Mouse (Mus musculus) activated CD4-positive, CD25-positive, alpha-beta regulatory T cell, adult 4 months (primary cell): ENCODE measurements around the gene Myh6. TPM values are rescaled to one million over a fixed set of nuclear protein-coding genes. Genes with fewer than 3 reads are reported as not detected.
"Not testable (repeated sequence)": the region's sequence is repeated elsewhere in the genome, so short reads cannot be mapped to it uniquely, and the experiment has no call there.

Experiments
- ATAC-seq: one replicate; pipeline ENCODE4 v1.8.0; 2017
- polyA plus RNA-seq, 2 experiments: library from polyadenylated mRNA; unstranded; fragments of 100-300 nt; shearing (Covaris generic); gene quantifications; one replicate each; pipeline ENCODE4 v1.2.1; 2017

Gene Myh6
- polyA plus RNA-seq, 2 experiments from 2014 or later: not detected

DNA sequence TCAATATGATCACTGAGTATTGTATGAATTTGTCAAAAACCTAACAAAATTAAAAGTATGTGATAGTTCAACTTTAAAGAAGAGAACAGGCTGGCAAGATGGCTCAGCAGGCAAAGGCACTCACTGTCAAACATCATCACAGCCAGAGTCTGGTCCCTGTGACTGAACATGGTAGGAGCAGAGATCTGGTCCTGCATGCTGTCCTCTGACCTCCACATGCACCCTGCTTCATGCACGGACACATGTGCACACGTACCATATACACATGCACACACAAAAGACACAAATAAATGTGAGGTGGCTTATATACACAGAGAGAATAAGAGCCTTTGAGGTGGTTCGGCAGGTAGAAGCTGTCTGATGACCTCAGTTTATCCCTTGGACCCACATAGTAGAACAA is 11.2 kb downstream of the Myh6 start:
- no peak for ATAC-seq

DNA sequence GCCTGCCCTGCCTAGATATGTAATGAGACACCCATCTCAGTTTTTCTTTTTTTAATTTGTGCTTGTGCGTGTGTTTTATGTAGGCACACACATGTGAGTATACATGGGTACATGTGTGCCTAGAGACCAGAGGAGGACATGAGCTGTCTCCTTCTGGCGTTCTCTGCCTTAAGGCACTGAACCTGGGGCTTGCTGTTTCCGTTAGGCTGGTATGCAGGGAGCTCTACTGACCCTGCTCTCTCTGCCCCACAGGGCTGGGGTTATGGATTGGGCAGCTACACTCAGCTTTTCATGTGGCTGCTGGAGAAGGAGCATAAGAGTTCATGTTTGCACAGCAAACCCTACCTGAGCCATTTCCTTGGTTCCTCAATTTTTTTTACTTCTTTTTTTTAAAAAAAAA is 12.3 kb downstream of the Myh6 start:
- ATAC-seq: no peak

DNA sequence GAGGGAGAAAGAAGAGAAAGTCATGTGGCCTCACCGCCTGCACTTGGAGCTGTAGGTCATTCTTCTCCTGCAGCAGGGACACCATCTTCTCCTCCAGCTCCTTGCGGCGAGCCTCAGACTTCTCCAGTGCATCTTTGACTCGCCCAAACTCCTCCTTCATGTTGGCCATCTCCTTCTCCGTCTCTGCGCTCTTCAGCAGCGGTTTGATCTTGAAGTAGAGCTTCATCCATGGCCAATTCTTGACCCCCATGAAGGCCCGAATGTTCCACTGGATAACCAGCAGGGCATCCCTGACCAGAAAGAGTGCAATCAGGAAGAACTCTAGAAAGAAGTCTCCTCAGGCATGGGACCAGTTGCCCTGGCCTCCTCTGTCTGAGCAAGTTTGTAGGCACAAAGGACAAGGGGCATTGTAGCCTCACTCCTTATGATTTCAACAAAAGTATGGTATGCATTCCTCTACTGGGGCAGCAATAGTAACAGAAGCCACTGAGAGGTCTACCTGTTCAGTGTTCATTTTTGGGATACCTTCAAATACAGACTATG is 13.0 kb downstream of the Myh6 start:
- ATAC-seq: no peak

DNA sequence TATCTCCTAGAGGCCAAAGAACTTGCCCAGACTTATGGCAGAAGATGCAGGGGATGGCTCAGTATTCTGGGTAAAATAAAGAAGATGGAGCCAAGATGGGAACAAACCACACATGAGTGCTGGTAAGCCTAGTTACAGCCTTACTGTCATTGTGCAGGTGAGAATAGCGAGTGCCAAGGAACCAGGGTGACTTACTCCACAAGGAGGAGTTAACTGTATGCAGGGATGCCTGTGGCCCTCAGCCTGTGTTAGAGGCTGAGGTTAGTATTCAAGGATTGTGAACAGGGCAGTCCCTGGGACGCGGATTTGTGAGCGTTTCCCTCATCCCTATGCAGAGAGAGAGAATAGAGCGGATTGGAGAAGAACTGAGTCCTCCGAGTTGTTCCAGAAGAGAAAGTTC is 15.1 kb downstream of the Myh6 start:
- no peak for ATAC-seq

DNA sequence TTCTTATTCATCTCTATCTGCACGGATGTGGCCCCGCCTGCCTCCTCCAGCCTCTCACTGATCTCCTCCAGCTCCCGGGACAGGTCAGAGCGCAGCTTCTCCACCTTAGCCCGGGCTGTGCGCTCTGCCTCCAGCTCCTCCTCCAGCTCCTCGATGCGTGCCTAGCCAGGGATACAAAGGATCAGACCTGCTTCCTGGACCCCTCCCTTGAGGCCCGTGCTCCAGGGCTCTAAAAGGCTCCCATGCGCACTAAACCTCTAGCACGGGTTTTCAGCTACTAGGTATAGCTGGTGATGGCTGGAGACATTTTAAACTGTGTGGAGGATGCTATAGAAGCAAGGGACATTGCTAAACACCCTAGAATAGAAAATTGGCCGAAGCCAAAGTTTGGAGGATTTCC is 16.2 kb downstream of the Myh6 start:
- ATAC-seq: no peak

DNA sequence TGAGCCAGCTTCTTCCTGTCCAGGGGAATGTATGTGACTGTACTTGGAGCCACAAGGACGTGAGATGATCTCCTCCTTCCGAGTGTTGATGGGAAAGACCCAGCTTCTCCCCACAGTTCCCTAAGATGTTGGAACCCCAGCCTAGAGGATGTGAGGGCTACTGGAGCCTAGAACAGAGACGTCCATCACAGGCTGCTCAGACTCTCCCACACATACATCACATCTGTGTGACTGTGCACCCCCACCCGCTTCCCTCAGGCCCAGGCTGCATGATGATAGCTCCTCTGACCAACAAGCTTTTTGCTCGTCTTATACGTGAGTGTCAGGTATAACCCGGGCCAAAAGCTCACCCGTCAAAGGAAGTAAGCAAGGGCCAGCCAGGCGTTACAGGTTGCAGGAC is 17.9 kb downstream of the Myh6 start:
- no peak for ATAC-seq

DNA sequence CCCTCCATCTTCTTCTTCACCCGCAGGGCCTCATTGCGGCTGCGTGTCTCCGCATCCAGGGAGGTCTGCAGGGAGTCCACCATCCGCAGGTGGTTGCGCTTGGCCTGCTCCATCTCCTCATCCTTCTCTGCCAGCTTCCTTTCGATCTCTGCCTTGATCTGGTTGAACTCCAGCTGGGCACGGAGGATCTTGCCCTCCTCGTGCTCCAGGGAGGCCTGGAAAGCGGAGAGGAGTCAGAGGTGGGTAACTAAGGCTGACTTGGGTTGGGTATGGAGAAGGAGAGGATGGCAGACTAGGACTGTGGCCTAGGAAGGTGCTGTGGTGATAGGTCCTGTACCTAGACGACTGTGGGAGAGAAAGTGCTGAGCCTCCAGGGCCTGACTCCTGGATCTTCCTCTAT is 19.7 kb downstream of the Myh6 start:
- ATAC-seq: not testable (repeated sequence)

DNA sequence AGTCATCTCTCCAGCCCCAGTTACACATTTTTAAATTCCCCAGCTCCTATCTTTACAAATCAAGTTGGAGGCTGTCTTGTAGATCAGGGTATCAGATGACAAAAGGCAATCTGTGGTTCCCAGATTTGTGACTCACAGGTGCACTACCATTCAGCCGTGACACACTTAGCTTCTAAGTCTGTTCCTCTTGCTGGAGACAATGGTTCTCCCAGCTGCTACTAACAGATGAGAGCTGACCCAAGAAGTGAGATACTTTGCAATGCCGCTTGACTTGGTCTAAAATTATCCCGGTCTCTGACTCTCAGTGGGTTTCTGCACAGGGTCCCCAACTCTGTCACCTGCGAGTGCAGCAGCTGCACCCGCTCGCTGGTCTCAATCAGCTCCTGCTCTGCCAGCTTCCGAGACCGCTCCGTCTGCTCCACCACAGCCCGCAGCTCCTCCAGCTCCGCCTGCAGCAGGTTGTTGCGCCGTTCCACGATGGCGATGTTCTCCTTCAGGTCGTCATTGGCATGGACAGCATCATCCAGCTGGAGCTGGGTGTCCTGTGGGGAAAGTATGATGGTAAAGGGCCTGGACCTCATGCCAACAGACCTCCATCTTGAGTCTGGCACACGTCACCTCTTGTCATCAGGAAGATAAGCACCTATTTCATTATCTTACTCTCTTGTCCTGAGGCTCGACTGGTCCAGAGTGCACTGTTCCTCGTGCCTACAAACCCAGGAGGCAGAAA is 20.6 kb downstream of the Myh6 start:
- ATAC-seq: no peak

DNA sequence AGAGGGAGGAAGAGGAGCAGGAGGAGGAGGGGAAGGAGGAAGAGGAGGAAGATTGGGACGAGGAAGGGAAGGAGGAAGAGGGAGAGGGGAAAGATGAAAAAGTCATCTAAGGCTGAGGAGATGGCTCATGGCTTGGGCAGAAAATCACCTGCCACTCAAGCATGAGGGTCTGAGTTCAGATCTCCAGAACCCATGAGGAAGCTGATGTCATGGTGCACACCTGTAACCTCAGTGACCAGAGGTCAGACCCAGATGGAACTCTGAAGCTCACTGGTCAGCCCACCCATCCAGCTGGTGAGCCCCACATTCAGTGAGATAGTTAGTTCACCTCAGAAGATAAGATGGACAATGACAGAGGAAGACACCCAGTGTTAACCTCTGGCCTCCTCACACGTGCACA is 21.8 kb downstream of the Myh6 start:
- ATAC-seq: no peak

DNA sequence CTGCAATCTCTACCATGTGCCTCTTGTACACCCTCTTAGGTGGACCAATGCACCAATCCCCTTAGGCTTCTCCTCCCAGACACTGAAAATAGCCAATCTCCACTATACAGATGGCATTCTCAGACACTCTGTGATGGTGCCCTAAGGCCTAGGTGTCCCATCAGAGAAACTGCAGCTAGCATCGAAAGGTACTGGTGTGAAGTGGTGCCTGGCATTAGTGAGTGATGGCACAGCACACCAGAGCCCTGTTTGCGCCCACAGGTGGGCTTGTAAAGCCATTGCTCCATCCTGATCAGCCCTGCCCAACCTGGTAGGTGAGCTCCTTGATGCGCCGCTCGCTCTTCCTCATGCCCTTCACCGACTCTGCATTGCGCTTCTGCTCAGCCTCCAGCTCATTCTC is 22.8 kb downstream of the Myh6 start:
- no peak for ATAC-seq

DNA sequence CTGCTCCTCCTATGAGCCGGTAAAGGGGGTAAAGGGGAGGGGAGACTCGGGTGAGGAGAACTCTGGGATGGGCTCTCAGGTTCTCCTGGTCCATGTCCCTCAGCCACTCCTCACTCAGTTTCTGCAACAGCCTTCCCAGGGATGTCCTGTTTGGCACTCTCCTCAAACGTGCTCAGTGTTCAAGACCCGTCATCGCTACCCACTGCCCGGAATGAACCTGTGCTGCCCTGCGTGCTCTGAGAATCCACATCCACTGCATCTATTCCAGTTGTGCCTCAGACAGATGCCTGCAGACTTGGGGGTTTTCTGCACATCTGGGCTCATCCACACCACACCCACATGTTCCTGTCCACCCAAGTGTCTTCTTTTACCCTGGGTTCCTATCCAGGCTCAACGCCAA is 24.2 kb downstream of the Myh6 start:
- no peak for ATAC-seq

DNA sequence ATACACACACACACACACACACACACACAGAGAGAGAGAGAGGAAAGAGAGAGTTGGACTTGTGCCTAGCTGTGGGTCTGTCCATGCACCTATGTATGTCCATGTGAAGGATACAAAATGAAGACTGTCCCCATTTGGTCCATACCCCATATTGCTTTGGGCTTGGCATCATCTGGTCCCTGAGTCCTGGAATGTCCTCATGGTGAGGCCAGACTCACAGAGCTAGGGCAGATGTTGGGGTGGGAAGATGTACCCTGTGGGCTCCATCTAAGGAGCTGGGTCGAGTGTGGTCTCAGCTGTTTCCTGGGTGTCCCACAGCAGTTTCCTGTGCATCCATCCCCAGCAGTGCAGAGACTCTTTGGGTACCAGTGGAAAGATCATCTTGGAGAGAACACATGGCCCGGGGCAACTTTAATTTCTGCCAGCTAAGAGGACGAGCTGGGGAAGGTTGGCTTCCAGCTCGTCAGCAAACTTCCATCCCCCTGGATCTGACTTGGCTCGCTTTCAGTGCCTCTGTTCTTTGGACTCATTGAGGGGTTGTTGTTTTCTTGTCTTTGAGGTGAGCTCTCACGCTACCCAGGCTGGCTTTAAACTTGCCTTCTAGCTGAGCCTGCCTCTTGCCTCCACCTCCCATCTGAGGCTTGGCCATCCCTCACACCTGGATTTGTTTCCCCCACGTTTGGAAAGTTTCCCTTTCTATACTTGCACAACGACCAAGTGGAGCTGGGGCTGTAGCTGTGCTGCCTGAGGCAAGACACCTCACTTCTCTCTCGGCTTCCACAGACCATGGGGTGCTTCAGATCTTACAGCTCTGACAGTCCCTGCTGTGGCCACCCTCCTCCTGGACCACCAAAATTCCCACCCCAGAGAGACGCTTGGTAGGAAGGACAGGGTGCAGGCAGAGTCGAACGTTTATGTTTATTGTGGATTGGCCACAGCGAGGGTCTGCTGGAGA is 25.4 kb downstream of the Myh6 start:
- ATAC-seq: no peak

DNA sequence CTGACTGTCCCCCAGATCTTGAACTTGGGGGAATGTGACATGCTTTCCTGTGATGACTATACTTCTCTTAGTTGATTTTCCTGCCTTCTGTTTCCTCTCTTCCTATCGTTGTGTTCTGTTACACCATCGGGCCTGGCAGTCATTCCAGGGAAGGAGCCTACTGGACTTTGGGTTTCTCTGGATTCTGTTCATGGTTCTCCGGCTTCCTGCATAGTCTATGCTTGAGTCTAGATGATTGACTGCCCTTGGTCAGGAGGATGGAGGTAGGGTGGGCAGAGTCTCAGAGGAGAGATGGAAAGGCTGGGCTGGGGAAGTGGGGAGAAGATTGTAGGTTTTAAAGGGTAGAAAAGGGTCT is 26.6 kb downstream of the Myh6 start:
- no peak for ATAC-seq

DNA sequence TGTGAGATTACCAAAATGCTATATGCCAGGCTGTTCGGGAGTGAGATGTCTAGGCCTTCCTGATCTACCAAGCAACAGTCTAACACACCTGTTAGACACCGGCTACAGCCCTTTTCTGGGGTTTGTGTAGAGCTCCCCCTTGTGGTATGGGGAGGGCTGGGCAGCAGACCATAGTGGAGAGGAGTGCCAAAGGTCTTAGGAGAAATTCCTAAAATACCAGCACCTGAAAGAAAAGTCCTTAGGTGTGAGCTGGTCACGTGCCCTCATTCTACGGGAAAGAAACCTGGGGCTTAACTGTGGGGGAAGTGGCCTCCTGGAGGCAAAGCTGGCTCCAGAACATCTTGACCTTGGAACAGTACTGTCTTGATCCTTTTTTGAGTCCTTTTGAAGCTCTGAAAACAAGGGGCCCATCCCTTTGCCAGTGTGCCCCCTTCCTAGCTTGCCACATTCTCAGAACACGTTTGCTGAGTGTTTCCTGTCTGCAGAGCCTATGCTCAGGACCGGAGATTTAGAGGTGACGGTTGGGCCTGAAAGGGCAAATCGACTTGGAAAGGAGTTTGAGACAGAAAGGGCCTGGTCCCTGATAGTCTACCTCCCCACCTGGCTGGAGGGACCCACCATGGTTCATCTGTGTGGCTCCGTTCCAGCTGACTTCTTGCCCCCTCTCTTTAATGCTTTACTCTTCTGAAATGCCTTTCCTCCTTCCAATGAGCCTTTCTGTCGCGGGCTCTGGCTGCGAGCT is 27.1 kb downstream of the Myh6 start:
- ATAC-seq: no peak

DNA sequence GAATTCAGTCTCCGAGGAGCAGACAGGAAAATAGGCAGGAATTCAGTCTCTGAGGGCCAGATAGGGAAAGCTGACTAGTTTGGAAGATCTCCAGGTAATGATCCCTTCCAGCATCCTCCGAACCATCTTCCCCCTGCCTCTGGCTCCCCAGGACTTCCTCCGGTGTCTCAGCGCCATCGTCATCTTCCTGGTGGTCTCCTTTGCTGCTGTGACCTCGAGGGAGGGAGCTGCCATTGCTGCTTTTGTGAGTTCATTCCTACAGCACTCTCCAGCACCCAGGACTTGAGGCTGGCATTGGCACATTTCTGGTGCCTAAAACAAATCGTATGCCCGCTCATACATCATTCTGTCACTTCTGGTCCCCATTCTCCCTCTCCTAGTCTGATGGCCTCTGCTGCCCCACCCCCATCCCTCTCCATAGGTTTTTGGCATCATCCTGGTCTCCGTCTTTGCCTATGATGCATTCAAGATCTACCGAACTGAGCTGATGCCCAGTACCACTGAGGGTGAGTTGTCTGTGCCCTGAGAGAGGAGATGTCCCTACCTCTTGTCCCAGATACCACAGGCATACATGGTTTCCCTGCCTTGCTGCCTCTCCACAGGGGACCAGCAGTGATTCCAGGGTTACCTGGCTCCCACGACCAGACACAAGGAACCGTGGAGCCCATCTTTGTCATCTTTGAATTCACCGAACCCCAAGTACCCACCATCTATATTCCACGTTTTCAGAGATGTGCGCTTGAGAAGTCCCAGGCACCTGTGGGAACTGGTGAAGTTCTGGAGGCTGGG is 28.1 kb downstream of the Myh6 start:
- ATAC-seq: no peak

DNA sequence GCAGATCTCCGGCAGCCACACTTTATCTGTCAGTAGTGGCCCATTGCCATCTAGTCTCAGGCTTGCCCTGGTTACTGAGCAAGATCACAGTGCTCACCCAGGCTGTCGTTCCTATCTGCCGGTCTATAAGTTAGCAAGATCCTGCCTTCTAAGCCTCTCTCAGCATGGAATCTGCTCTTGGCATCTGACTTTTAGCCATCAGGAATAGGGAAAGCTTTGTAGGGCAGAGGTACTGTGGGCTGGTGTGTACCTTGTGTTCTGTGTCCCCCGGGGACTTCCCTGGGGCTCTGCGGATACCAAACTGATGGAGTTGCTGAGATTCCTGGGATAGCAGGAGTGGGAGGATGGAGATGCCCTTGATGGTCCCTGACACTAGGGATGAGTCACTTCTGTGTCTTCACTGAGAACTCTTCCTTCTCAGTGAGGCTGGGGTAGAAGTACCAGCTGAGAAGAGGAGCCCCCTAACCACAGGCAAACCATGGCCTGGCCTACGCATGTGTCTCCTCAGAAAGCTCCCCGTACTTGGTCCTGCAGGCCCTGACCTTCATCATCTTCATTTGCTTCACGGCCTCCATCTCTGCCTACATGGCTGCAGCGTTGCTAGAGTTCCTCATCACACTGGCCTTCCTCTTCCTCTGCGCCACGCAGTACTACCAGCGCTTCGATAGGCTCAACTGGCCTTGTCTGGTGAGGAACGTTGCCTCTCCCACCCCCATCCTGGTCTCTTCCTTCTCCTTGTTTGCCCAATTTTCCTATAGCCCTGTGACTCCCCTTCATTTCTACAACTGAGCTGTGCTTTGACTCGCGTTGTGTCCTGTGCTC is 29.2 kb downstream of the Myh6 start:
- no peak for ATAC-seq

DNA sequence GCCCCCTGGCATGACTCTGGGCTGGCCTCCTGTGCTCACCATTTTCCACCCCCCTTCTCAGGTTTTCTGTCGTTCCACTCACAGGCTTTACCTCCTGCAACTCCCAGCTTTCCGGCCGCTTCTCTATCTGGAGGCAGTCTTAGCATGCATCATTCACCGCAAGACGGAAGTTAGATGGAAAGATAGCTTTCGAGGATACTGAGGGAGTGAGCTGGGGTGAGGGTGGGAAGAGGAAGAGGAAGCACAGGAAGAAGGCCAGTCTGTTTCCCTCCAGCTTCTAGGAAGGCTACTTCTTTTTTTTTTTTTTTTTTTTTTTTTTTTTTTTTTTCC is 29.9 kb downstream of the Myh6 start:
- ATAC-seq: no peak

DNA sequence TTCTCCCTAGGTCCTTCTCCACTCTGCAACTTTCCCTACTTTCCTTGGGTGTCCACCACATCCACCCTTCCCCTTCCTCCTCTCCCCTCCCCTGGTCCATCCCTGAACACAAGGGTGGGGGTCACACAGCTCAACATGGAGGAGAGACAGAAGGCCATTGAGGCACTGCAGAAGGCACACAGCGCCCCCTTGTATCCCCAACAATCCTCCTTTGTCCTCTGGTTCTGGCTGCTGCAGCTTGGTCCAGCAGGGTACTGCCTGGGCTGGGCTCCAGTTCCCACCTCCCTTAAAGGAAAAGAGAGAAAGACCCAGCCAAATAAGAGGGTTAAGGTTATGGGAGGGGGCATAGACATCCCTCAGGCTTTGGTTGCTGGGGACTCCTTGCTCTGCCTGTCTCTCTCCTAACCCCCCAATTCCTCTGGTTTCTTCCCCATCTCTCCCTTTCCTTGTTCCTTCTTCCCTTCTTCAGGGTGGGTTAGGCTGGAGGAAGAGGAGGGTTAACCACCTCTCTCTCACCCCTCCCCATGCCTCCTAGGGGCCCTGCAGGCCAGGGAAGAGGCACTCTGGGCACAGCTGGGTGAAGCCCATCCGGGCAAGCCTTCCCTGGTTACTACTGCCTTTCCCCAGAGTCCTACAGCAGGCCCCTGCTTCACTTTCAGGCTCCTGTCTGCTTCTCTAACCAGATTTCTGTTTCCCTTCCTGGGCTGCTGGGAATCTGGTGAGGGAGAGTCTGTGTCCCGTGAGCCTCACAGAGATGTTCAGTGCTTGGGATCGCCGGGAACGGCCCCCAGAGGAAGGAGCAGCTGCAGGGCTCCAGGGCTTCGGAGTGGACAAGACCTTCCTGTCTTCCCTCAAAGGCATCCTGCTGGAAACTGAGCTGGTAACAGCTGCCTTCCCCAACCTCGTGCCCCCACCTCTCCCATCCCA is 30.6 kb downstream of the Myh6 start, which contains the start of gene Cmtm5:
TSS of gene Cmtm5 (plus strand) at position 358 of the 927 bp plus-strand sequence.
- ATAC-seq: no peak

DNA sequence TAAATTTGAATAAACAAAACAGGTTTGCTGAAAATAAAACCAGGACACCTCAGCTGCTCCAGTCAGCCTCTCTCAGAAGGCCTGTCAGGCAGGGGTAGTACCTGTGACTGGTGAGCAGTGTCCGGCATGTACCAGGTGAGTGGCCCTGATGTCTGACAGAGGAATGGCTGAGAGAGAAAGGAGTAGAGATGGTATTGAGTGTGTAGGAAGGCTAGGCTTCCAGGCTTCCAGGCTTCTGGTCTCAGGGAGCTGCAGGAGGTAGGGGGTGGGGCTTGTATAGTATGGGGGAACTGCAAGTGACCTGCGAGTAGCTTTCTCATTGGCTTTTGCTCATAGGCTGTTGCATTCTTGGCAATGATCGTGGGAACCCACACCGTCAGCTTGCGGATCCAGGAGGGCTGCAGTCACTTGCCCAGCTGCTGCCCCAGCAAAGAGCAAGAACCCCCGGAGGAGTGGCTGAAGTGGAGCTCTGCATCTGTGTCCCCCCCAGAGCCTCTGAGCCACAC is 34.0 kb downstream of the Myh6 start, which contains the start of gene Il25:
TSS of gene Il25 (plus strand) at position 51 of the 506 bp plus-strand sequence.
- ATAC-seq: no peak

DNA sequence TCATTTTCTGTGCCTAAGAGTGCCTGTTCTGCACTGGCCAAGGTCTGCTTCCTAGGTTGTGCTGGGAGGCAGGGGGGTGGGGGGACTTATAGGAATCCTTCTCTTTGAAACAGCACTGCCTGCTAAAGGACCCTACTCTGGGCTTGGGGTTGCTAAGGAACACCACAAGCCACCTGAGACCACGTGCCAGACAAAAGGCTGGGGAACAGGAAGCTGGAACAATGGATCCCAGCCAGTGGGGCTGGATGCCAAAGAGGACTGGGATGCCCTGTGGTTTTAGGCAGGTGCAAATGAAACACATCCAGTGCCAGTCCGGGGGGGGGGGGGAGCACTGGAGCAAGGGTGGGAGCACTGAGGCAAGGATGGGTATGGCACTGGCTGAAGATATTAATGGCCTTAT is 36.3 kb downstream of the Myh6 start:
- ATAC-seq: no peak
